Mouse (Mus musculus): ENCODE data around the gene Mob1b.

Mob1b gene

DNA sequence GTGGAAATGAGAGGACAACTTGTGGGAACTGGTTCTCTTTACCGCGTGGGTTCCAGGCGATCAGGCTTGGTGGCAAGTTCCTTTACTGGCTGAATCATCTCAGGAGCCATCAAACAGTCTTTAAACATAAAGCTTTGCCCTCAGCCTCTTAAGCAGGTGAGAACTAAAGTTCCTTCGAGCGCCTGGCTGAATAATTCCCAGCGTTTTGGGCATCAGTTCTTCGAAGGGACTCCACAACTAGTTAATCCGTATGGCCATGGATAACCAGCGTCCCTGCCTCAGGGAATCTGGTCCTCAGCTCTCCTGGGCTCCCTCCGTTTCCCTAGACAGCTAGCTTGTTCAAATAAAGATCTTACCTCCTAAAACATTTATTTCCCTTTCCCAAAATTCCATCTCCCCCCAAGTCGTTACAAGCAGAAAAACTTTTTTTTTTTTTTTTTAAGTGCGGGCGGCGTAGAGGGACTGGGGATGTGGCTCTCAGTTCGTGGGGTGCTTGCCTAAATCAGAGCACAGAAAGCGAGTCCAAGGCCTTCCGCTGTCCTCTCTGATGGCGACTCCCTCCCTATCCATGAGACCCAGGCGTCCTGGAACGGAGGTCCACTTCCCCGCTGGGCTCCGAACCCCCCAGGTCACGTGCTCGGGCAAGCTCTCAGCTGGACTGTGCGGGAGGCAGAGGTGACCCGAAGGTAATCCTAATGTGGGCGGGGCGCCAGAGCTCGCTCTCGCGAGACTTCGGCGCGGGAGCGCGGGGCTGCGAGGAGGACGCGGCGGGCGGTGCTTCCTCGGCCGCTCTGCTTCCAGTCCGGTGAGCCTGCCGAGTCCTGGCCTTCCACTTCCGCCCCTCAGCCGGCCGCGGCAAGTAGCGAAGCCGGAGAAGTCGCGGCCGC lies at the start of gene Mob1b:
Gene Mob1b, plus strand, starts transcription at position 740 of the 887 bp plus-strand sequence.
- DNase-seq (ENCODE audit: low spot score in 2 of 2): peak; percentile 94 to 96

DNA sequence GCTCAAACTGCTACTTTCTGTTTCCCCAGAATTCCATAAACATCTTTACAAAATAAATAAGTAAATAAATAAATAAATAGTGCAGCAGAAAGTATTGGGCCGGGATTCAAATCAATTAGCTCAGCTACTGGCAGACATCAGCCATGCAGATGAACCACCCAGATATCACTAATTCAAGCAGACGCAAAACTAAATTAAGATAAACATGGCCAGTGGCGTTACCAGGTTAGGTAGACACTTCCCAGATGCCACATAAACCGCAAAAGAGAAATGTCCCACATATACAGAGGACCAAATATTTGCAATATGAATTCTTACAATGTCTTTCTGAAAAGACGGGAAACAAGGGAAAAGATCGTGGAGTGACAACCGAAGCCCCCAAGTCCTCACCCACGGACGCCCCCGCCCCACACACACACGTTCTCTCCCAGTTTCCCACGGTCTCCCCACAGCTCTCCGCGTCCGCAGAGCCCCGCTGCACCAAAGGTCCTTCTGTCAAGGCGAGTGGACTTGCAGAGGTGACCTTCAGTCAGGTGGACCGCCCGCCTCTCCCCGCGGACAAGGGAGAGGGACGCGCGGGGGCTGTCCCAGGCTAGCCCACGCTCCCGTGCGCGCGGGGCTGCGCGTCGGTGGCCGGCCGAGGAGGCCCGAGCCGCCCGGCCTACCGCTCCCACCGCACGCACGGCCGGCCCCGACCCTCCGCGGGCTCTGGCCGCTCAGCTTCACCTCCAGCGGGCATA lies 45.8 kb upstream of the Mob1b start:
- DNase-seq (ENCODE audit: low spot score in 2 of 2): peak in 1 of 2 experiments; percentile 32

DNA sequence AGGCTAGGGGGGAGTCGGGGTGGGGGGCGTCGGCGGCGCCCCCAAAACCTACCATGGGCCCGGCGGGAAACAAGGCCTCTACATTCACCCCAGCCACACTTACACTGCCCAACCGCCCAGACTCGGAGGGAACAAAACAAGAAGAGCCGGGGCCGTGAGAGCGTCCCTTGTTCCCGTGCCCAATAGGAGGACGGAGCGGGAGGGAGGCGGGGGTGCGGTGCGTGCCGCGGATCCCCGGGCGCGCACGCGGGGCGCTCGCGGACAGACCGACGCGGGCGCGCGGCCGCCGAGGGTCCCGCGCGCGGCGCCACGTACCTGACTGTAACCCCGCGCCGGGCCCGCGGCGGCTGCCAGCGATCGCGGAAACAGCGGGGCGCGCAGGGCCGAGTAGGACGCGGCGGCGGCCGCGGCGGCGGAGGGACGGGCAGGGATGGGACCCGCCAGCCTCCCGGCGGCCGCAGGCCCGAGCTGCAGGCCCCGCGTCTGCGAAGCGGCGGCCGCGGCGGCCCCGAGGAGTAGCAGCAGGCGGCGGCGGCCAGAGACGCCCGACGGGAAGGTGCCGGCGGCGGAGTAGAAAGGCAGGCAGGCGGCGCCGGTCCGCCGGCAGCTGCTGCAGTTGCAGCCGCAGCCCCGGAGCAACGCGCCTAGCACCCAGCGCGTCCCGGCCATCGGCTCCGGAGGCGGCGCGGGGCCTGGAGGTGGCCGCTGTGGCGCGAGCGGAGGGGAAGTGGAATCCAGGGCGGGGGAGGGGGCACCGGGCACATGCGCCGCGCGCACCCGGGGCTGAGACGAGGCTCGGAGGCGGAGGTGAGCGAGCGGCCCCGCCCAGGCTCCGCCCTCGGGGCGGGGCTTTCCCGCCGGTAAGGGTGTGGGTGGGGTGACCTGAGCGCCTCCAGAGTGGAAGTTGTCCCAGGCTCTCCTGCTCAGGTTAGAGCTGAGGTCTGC lies 44.9 kb upstream of the Mob1b start, which contains the start of gene Grsf1:
Gene Grsf1, minus strand, starts transcription at position 729 of the 945 bp plus-strand sequence.
- peak; percentile 85 to 87 for DNase-seq (ENCODE audit: low spot score in 2 of 2)

DNA sequence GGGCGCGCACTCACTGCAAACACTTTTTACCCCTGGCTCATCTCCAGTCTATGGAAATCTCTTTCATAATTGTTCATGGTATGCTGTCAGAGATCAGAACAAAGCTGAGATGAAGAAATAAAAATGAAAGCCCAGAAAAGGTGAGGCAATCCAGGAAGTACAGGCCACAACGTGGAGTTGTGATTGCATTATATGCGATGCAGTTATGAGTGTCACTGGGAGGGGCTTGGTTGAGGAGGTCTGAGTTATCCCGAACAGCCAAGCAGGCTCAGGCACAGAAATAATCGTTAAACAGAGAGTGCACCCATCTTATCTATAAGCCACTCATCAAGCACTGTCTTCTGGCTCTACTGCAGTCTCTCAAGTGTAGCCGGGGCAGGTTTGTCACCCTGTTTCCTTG lies 41.7 kb upstream of the Mob1b start:
- DNase-seq (ENCODE audit: low spot score in 2 of 2): no peak

DNA sequence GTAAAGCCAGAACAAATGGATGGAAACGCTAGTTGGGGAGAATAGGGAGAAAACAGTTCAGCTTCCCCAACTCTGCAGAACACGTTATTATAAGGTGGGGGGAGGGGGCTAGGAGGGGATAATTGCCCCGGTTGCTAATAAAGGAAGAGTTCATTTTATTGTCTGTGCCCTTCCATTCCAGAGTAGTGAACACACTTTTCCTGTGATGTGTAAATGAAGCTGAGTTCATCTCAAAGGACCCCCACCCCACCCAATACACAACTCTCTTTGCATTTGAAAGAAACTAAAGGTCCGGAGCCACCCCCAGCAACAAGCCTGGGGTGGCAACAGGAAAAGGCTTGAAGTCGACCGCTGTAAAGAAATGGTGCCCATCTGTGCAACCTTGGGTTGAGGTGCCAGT lies 41.3 kb upstream of the Mob1b start:
- no peak for DNase-seq (ENCODE audit: low spot score in 2 of 2)

DNA sequence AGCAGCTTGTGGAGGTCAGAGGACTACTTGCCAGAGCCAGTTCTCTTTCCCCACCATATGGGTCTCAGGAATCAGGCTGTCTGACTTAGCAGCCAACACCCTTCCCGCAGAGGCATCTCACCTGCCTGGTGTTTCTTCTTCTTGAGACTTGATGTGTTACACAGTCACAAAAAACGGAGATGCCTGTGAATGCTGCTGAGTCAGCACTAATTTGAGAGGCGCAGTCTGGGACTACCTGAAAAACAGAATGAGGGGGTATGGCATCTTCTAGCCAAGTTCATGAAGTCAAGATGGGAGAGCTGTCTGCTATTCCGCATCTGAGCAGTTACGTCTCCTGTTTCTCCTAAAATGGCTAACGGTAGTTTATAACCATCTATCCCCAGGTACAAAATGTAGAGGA lies 40.1 kb upstream of the Mob1b start:
- no peak for DNase-seq (ENCODE audit: low spot score in 2 of 2)

DNA sequence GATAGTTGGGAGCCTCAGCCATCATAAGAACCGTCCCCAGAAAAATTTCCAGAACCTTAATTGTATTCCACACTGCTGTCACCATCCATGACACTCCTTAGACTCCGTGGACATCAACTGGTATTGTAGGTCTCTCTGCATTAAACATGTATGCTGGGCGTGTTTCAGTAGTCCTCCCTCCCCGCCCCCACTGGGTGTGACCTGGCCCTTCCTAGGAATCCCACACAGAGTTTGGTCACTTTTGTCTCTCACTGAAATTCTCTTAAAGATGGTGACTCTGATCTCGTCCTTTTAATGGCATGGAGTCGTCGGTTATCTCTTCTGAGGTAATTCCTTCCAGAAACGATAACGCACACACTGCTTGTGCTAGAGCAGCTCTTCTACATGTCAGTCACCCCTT lies 36.9 kb upstream of the Mob1b start:
- DNase-seq (ENCODE audit: low spot score in 2 of 2): no peak

DNA sequence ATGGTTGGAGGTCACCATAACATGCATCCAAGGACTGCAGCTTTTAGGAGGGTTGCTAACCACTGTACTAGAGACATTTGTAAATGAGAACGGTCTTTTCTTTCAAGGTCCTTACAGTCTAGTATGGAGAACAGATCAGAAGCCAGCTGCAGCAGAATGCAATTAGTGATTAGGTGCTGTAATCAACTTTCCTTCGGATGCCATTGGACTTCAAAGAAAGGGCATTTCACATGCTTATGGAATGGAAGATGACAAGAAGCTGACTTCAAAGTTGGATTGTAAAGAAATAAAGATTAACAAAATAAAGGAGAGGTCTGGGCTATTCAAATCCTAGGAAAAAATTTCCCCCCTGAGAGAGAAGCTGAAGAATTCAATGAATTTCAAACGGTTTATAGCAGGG lies 36.4 kb upstream of the Mob1b start:
- DNase-seq (ENCODE audit: low spot score in 2 of 2): no peak

DNA sequence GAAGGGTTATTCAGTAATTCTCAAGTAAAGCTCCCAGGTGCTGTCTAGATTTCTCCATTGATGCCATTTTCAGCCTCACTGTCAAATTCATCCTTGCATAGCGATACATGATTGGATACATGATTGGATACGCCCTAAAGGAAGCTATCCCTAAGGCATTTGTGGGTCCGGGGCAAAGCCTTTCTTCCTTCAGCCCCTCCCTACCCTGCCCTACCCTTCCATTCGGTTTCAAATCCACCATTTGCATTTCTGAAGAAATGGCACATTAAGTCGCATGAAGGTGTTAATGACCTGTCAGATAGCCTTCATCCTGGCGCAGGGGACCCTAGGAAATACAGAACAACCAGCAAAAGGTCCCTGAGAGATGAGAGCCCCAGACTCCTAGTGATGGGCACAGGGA lies 35.3 kb upstream of the Mob1b start:
- no peak for DNase-seq (ENCODE audit: low spot score in 2 of 2)

DNA sequence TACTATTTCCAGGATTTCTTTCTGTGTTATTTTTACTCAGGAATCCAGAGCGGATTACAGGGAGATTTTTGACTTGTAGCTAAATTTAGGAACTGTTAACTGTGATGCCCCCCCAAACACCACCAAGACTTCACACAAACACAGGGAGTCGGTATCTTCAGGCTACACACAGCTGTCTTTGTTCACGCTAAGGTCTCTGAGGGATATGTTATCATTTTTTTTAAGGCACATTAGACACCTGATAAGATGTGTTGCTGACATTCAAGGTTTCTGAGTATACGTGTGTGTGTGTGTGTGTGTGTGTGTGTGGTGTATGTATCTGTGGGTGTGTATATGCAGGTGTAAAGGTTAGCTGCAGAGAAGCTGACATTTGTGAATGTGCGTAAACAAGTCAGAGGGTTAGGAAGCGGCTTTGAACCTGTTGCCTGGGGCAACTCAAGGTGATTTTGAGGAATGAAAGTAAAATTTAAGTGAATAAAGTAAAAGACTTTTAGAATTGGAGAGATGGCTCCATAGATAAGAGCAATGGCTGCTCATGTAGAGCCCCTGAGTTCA lies 34.8 kb upstream of the Mob1b start:
- DNase-seq (ENCODE audit: low spot score in 2 of 2): no peak

DNA sequence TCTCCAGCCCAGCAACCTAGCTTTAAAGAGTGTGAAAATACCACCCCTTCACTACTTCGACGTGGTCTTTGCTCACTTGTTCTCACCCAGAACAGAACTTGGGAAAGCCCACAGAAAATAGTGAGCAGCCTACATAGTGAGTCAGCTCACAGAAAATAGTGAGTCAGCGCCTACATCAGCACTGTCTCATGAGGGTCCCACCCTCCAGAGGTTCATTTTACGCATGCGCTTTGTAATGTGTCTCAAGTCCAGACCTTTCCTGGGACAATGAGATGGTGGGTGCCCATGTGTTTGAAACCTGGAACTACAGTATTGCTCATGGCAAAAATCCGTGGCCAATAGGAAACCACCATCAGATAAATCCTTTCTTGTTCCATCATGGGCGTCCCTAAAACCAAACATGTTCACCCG lies 32.7 kb upstream of the Mob1b start:
- no peak for DNase-seq (ENCODE audit: low spot score in 2 of 2)

DNA sequence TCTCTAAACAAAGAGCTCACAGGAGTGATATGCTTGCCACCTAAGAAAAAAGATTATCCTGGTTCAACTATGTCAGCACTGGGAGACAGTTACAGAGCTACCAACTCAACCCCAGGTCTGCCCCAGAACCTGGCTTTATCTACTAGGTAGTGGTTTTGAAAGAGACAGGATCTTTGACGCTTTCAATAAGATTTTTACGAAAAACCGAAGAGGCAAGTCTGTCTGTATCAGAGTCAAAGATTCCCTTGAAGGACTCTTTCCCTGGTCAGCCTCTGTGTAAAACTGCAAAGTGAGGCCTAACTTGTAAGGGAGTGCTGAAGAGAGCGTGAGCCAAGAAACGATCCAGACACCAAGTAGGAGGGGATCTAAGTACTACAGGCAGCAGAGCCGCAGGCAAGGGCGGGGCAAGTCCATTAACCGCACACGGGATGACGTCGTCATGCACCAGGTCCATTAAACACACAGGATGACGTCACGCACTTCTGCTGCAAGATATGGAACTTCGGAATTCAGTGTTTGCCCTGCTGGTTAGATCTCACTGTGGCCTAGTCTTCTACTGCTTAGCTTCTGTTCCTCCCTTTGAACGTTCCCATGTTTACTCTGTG lies 32.0 kb upstream of the Mob1b start:
- no peak for DNase-seq (ENCODE audit: low spot score in 2 of 2)

DNA sequence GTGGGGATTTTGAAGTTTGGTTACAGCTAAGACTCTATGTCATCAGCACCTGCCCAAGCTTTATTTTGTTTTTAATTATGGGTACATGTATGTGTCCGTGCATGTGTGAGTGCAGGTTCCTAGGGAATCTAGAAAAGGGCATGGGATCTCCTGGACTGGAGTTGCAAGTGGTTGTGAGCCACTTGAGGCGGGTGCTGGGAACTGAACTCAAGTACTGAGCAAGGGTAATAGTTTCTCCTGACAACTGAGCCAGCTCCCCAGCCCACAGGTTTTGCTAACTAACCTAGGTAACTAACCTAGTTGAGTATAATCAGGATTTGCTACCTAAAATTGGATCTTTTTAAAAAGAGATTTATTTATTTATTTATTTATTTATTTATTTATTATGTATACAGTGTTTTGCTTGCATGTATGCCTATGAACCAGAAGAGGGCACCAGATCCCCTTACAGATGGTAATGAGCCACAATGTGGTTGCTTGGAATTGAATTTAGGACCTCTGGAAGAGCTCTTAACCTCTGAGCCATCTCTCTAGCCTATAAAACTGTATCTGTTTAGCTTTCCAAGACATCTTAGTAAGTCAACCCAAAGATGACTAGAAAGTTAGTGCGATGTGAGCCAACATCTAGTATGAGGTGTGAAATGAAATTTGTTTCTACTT lies 31.2 kb upstream of the Mob1b start:
- DNase-seq (ENCODE audit: low spot score in 2 of 2): no peak

DNA sequence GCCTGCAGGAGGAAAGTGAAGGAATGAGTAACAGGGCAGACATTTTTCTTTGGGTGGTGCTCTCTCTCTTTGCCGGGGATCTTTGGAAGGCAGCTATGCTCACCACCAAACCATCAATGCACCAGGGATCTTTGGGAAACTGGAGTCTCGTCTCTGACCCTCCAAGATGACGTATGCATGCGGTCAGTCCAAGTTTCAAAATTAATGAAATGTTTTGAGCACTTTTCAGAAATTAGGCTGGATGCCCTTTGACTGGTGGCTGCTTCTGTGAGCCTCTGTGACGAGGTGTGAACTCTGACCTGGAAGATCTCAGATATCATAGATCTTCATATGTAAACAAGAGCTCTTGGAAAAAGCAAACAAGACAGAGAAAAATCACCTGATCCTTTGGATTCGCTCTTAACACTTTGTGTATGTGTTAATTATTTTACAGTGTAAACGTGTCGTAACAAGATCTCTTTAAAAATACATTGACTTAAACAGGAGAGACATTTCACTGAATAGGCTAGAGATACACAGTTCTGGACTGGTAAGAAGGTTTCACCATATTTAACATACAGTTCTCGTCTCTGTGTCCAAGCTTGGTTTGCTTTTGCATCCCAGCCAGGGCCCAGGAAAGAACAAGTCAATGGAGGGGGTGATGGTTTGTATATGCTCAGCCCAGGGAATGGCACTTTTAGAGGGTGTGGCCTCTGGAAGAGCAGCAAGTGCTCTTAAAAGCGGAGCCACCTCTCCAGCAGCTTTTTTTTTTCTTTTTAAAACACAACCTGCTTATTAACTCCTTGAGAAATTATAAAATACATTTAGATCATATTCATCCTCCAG lies 29.8 kb upstream of the Mob1b start:
- DNase-seq (ENCODE audit: low spot score in 2 of 2): no peak

DNA sequence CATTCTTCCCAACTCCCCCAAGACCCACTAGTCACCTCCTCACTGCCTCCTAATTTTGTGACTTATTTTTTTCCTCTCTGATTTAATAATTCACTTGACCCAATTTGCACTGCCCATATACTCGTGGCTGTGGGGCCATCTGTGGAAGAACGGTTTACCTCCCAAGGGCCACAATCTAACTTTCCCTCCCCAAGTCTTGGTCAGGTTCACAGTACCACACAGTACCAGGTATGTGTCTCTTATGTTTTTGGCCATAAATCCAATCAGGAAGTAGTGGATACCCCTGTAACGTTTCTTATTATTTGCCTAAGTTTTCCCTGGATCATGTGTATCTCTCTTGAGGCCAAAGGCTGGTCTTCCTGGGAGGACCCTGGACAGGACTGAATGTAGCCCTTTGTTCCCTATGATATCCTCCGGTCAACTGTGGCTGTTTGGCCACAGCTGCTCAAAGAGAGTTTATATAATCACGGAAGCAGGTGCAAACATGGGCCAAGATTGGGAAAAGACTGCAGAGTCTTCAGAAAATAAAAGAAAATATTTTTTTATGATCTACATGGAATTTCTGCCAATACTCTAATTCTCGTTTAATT lies 29.1 kb upstream of the Mob1b start:
- DNase-seq (ENCODE audit: low spot score in 2 of 2): no peak

DNA sequence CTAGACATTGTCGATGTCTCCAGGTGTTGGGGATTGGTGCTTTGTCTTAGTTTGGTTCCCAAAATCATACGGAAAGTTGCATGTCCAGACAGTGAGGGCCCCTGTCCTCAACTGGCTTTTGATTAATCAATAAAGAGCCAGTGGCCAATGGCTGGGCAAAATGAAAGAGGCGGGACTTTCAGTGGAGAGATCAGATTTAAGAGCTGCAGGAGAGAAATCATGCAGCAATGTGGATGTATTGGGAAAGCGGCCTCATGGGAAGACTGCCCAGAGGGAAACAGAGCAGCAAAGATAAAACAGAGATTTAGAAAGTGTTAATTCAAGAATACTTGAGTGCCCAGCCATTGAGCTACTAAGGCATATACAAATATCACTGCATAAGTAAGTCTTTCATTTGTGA lies 28.1 kb upstream of the Mob1b start:
- DNase-seq (ENCODE audit: low spot score in 2 of 2): no peak

DNA sequence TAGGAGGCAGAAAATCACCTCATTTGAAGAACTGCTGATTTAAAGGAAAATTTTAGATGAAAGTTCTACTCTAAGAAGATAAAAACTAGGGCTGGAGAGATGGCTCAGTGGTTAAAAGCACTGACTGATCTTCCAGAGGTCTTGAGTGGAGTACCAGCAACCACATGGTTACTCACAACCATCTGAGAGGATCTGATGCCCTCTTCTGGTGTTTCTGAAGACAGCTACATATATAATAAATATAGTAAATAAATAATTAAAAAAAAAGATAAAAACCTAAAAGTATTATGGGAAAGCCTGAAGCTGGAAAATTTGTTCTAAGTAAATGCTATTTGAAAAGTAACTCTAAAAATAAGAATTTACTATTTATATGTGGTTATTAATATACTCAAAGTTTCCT lies 27.6 kb upstream of the Mob1b start:
- no peak for DNase-seq (ENCODE audit: low spot score in 2 of 2)

DNA sequence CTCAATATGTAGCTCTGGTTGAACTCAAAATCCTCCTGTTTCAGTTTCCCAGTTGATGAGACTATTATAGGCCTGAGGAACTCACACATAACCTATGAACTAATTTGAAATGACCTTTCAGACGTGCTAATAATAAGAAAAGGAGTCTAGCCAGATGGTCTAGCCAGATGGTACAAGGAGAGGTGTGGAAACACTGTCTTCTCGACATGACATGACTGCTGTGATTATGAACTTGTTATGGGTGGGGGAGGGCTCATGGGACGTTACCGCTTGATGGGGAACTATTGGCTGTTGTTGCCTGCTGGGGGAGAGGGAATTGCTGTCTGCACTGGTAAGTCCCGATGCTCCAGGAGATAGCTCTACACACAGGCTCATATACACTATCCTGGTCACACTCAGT lies 23.4 kb upstream of the Mob1b start:
- no peak for DNase-seq (ENCODE audit: low spot score in 2 of 2)

DNA sequence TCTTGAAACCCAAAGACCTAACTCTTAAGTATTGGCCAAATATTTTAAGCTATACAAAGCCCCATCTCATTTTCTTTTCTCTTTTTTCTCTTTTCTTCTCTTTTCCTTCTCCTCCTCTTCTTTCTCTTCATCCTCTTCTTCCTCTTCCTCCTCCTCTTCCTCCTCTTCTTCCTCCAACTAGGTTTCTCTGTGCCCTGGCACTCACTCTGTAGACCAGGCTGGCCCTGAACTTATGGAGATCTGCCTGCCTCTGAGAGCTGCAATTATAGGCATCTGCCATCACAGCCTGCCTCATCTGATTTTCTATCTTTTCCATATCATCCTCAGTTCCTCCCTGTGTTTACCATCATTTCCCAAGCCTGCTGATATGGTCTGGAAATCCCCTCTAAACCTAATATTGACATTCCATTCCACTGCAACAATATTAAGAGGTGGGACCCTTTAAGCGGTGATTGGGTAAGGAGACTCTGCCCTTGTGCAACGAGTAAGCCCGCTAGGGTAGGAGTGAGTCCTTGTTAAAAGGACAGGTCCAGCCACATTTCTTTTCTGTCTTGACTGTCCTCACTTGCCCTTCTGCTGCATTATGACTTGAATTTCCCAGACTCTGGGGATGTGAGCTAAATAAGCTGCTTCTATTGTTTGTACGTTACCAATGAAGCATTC lies 21.3 kb upstream of the Mob1b start:
- DNase-seq (ENCODE audit: low spot score in 2 of 2): no peak

All from right cerebral cortex, adult 2 months (tissue).